Mouse (Mus musculus) midbrain, embryonic 16.5 days (tissue): ENCODE measurements around the gene Dgkg. TPM values are rescaled to one million over a fixed set of nuclear protein-coding genes. Genes with fewer than 3 reads are reported as not detected.

Experiments
- ATAC-seq: fragments of 200-750 bp; cut with Nextera tagmentation; 2 replicates; pipeline ENCODE4 v1.8.0; 2017; ENCODE audit warnings: moderate TSS enrichment
- H3K27ac ChIP-seq: fragments of 300-500 bp; sonication (generic); 2 replicates; pipeline ENCODE4 v1.5.1; 2014; ENCODE audit warnings: mild to moderate bottlenecking, low read length, mixed read lengths
- H3K27me3 ChIP-seq: fragments of 300-500 bp; sonication (generic); 2 replicates; pipeline ENCODE4 v1.6.1; 2014; ENCODE audit warnings: low read depth, low read length, mixed read lengths; ENCODE audit not compliant: control insufficient read depth, insufficient read depth
- H3K36me3 ChIP-seq: fragments of 300-500 bp; sonication (generic); 2 replicates; pipeline ENCODE4 v1.6.1; 2014; ENCODE audit warnings: mild to moderate bottlenecking, low read length, moderate library complexity, mixed read lengths; ENCODE audit not compliant: control insufficient read depth, insufficient read depth
- H3K4me1 ChIP-seq: fragments of 300-500 bp; sonication (generic); 2 replicates; pipeline ENCODE4 v1.6.1; 2014; ENCODE audit warnings: mild to moderate bottlenecking, low read length, mixed read lengths; ENCODE audit not compliant: control insufficient read depth, insufficient read depth
- H3K4me2 ChIP-seq: fragments of 300-500 bp; sonication (generic); 2 replicates; pipeline ENCODE4 v1.6.1; 2014; ENCODE audit warnings: mild to moderate bottlenecking, low read length, mixed read lengths
- H3K4me3 ChIP-seq: fragments of 300-500 bp; sonication (generic); 2 replicates; pipeline ENCODE4 v1.5.1; 2014; ENCODE audit warnings: low read depth, mild to moderate bottlenecking, low read length, moderate library complexity, mixed read lengths
- H3K9ac ChIP-seq: fragments of 300-500 bp; sonication (generic); 2 replicates; pipeline ENCODE4 v1.6.1; 2014; ENCODE audit warnings: low read depth, low read length, mixed read lengths
- H3K9me3 ChIP-seq: fragments of 300-500 bp; sonication (generic); replicated peaks from 2 replicates; pipeline ENCODE4 v1.6.1; 2014; ENCODE audit warnings: mild to moderate bottlenecking, low read length, mixed read lengths; ENCODE audit not compliant: control insufficient read depth, poor library complexity, severe bottlenecking
- WGBS: fragments of 180-500 bp; shearing (Covaris S2); extraction: QIAGEN DNeasy Blood & Tissue Kit; methylation state at CpG from one replicate; pipeline ENCODE4 v1.1.7; 2014; 5-methylcytosine and 5-hydroxymethylcytosine counted together
- polyA plus RNA-seq: library from polyadenylated mRNA; unstranded; fragments of >200 nt; fragmentation: Nextera tagmentation; extraction: Ambion mirVana; gene quantifications from 2 replicates; pipeline ENCODE4 v1.2.1, GENCODE M21; 2015

Gene Dgkg
- polyA plus RNA-seq, 1 experiment from 2014 or later, result 4.6 TPM

GRCm38 (mm10) chr16:22577656-22578055 is 79.4 kb downstream of the Dgkg start:
- Histone ChIP-seq H3K4me2 (no peak overlapping the region), H3K36me3 (no peaks in the 10 kb centered on the region), H3K4me1 (no peaks in the 10 kb centered on the region; the same call in 1 of the 2 replicates), H3K4me3 (no peak overlapping the region), H3K27ac (no peak overlapping the region), H3K9me3 (no peaks in the 10 kb centered on the region), H3K9ac (no peak overlapping the region), H3K27me3 (no peaks in the 10 kb centered on the region)
- no peak for ATAC-seq
- WGBS, result 61% methylated on average over 8 of the region's 8 CpGs

GRCm38 (mm10) chr16:22574164-22574563 is 82.9 kb downstream of the Dgkg start:
- Histone ChIP-seq H3K36me3 (no peaks in the 10 kb centered on the region), H3K4me2 (no peak overlapping the region), H3K27me3 (no peaks in the 10 kb centered on the region), H3K4me1 (no peaks in the 10 kb centered on the region), H3K27ac (no peak overlapping the region), H3K9me3 (no peaks in the 10 kb centered on the region), H3K4me3 (no peak overlapping the region), H3K9ac (no peak overlapping the region)
- ATAC-seq, result no peak
- 82% methylated on average over 7 of the region's 7 CpGs for WGBS

GRCm38 (mm10) chr16:22572641-22573341 is 84.2 kb downstream of the Dgkg start:
- Histone ChIP-seq H3K27me3 (no peaks in the 10 kb centered on the region), H3K4me1 (no peaks in the 10 kb centered on the region), H3K4me3 (no peak overlapping the region), H3K36me3 (no peaks in the 10 kb centered on the region), H3K9ac (no peak overlapping the region), H3K4me2 (no peak overlapping the region), H3K9me3 (no peaks in the 10 kb centered on the region), H3K27ac (no peak overlapping the region)
- 45% methylated on average over 21 of the region's 21 CpGs for WGBS
- no peak for ATAC-seq

- Histone ChIP-seq H3K27ac (no peak overlapping the region), H3K36me3 (no peaks in the 10 kb centered on the region), H3K4me2 (no peak overlapping the region), H3K27me3 (no peaks in the 10 kb centered on the region), H3K9me3 (no peaks in the 10 kb centered on the region), H3K4me1 (no peaks in the 10 kb centered on the region), H3K9ac (no peak overlapping the region), H3K4me3 (no peak overlapping the region)
- ATAC-seq, result peak; percentile 47; the same call in 1 of the 2 replicates
- WGBS, result 69% methylated on average over 3 of the region's 3 CpGs
Observed at GRCm38 (mm10) chr16:22564907-22565272, 92.1 kb downstream of the Dgkg start.

- no peak overlapping the region for H3K27ac ChIP-seq
- H3K27me3 ChIP-seq, result no peaks in the 10 kb centered on the region
- no peak overlapping the region for H3K4me2 ChIP-seq
- no peaks in the 10 kb centered on the region for H3K4me1 ChIP-seq
- no peaks in the 10 kb centered on the region for H3K9me3 ChIP-seq
- no peaks in the 10 kb centered on the region for H3K36me3 ChIP-seq
- no peak overlapping the region for H3K4me3 ChIP-seq
- 64% methylated on average over 14 of the region's 14 CpGs for WGBS
- peak; percentile 72; the same call in 1 of the 2 replicates for ATAC-seq
- no peak overlapping the region for H3K9ac ChIP-seq
Observed at GRCm38 (mm10) chr16:22564259-22564906, 92.6 kb downstream of the Dgkg start.

GRCm38 (mm10) chr16:22563594-22563993 is 93.4 kb downstream of the Dgkg start:
- no peak for ATAC-seq
- no peaks in the 10 kb centered on the region for H3K4me1 ChIP-seq
- H3K27ac ChIP-seq, result no peak overlapping the region
- H3K36me3 ChIP-seq, result no peaks in the 10 kb centered on the region
- no peaks in the 10 kb centered on the region for H3K27me3 ChIP-seq
- no peak overlapping the region for H3K4me3 ChIP-seq
- H3K4me2 ChIP-seq, result no peak overlapping the region
- H3K9me3 ChIP-seq, result no peaks in the 10 kb centered on the region
- H3K9ac ChIP-seq, result no peak overlapping the region

GRCm38 (mm10) chr16:22554996-22555395 is 102.0 kb downstream of the Dgkg start:
- Histone ChIP-seq H3K4me1 (no peaks in the 10 kb centered on the region), H3K27me3 (no peaks in the 10 kb centered on the region), H3K4me2 (no peak overlapping the region), H3K9me3 (no peaks in the 10 kb centered on the region), H3K27ac (no peak overlapping the region), H3K4me3 (no peak overlapping the region), H3K36me3 (no peaks in the 10 kb centered on the region), H3K9ac (no peak overlapping the region)
- no peak for ATAC-seq
- WGBS, result 41% methylated on average over 2 of the region's 2 CpGs

- no peak overlapping the region for H3K4me3 ChIP-seq
- peaks cover 3% of the 10 kb centered on the region; the same call in 1 of the 2 replicates for H3K27me3 ChIP-seq
- WGBS, result 50% methylated on average over 9 of the region's 9 CpGs
- H3K9me3 ChIP-seq, result no peaks in the 10 kb centered on the region
- no peak overlapping the region for H3K27ac ChIP-seq
- H3K9ac ChIP-seq, result no peak overlapping the region
- H3K4me2 ChIP-seq, result no peak overlapping the region
- H3K36me3 ChIP-seq, result no peaks in the 10 kb centered on the region
- H3K4me1 ChIP-seq, result no peaks in the 10 kb centered on the region; the same call in 1 of the 2 replicates
- ATAC-seq, result no peak
Observed at GRCm38 (mm10) chr16:22552351-22552750, 104.7 kb downstream of the Dgkg start.

- no peak overlapping the region for H3K4me2 ChIP-seq
- H3K36me3 ChIP-seq, result no peaks in the 10 kb centered on the region
- WGBS, result 18% methylated on average over 11 of the region's 11 CpGs
- no peak overlapping the region for H3K4me3 ChIP-seq
- H3K27me3 ChIP-seq, result peaks cover 3% of the 10 kb centered on the region; the same call in 1 of the 2 replicates
- no peak for ATAC-seq
- H3K9ac ChIP-seq, result no peak overlapping the region
- H3K27ac ChIP-seq, result no peak overlapping the region
- no peaks in the 10 kb centered on the region for H3K9me3 ChIP-seq
- no peaks in the 10 kb centered on the region; the same call in 1 of the 2 replicates for H3K4me1 ChIP-seq
Observed at GRCm38 (mm10) chr16:22551231-22552000, 105.6 kb downstream of the Dgkg start.
